Mouse (Mus musculus): ENCODE measurements around the gene B430218F22Rik.

DNA sequence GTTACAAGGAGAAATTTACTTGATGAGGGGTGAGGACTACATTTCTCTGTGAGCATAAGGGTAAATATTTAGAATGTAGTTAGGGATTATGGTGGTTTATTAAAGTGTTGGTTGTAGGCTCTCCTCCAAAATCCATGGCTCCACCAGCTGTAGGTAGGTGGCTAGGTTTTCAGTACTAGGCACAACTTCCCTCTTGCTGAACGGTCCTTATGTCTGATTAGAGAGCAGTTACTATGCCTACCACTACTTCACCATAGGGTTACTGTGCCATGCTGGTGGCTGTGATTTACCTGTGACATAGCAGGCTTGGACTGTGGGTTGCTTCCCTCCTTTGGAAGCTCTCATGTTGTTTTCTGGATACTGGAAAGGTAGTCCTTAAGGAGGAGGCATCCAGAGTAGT is 34.4 kb downstream of the B430218F22Rik start:
- TF ChIP-seq FLI1 (IDR thresholded peaks at IDR 0.05; ENCODE audit: low read length) (no peak), GATA1 (IDR thresholded peaks at IDR 0.05; ENCODE audit: borderline replicate concordance, low read length) (no peak)
